Mouse (Mus musculus) testis, adult 2 months (tissue): ENCODE measurements around the gene Rpl9-ps6.

Experiments used
- CTCF ChIP-seq: fragments of 200-500 bp; IDR thresholded peaks from 2 replicates; pipeline ENCODE4 v1.5.1; 2012; ENCODE audit warnings: low read depth, mild to moderate bottlenecking, inconsistent platforms, low read length, moderate library complexity; ENCODE audit not compliant: control insufficient read depth, insufficient read depth, insufficient replicate concordance
- POLR2A ChIP-seq: fragments of 200-500 bp; IDR thresholded peaks from 2 replicates; pipeline ENCODE4 v1.6.1; 2012; ENCODE audit warnings: low read depth, mild to moderate bottlenecking, inconsistent platforms, low read length, moderate library complexity; ENCODE audit not compliant: control insufficient read depth

- TF ChIP-seq POLR2A (no peak), CTCF (no peak)
Measured at GRCm38 (mm10) chr19:32481511-32481910, 15.1 kb upstream of the Rpl9-ps6 start.
